ENCODE assay signal across 8 mouse cellular contexts in genomic region chrX:9199761-9200371, GRCm38 (mm10). TPM values are rescaled to one million over a fixed set of nuclear protein-coding genes. Genes with fewer than 3 reads are reported as not detected.
DNase-seq lines count a peak whose midpoint lies in the region; ATAC-seq and TF ChIP-seq lines count a peak whose summit lies in the region.

TSS of gene Lancl3 (plus strand) at chrX:9199902.

- 11% methylated on average over 29 of the region's 49 CpGs for WGBS in cerebellum, adult 2 months
- WGBS in liver, embryonic 14.5 days (ENCODE audit: insufficient replicate concordance): 10% methylated on average over 48 of the region's 49 CpGs
- WGBS in neural tube, embryonic 13.5 days: 12% methylated on average over 41 of the region's 49 CpGs

- no peaks in the 10 kb centered on the region; the same call in 1 of the 2 replicates for H3K27me3 ChIP-seq in cerebellum, adult 2 months (ENCODE audit: control insufficient read depth, insufficient read depth, low read length)
- peaks cover 13% of the 10 kb centered on the region for H3K27me3 ChIP-seq in liver, embryonic 14.5 days (ENCODE audit: control insufficient read depth, insufficient read depth, low read length)
- peaks cover 13% of the 10 kb centered on the region for H3K27me3 ChIP-seq in neural tube, embryonic 13.5 days

- no peaks in the 10 kb centered on the region for H3K9me3 ChIP-seq in liver, embryonic 14.5 days (ENCODE audit: control insufficient read depth, low read length)
- no peaks in the 10 kb centered on the region for H3K9me3 ChIP-seq in neural tube, embryonic 13.5 days

- H3K27ac ChIP-seq in cerebellum, adult 2 months (ENCODE audit: insufficient read depth, low read length): peak within 1 kb of the TSS; percentile 2
- H3K27ac ChIP-seq in liver, embryonic 14.5 days: no peak within 1 kb of the TSS
- H3K27ac ChIP-seq in neural tube, embryonic 13.5 days (replicated peaks): no peak within 1 kb of the TSS

- peak within 1 kb of the TSS; percentile 56 for H3K4me3 ChIP-seq in cerebellum, adult 2 months (replicated peaks; ENCODE audit: insufficient read depth, low read depth, low read length)
- H3K4me3 ChIP-seq in liver, embryonic 14.5 days (ENCODE audit: insufficient read depth in 1 of 2, low read depth in 2 of 2, low read length in 2 of 2): peak within 1 kb of the TSS; percentile 24 to 36
- peak within 1 kb of the TSS; percentile 47 for H3K4me3 ChIP-seq in neural tube, embryonic 13.5 days

- TF ChIP-seq POLR2A in cerebellum, adult 2 months (IDR thresholded peaks at IDR 0.05; ENCODE audit: borderline replicate concordance, insufficient read depth, low read length): 0 out of 2 replicates have a peak, but pooled peaks have one; percentile 27

- H3K4me2 ChIP-seq in liver, embryonic 14.5 days (ENCODE audit: low read depth): peak within 1 kb of the TSS; percentile 54
- peak within 1 kb of the TSS; percentile 62 for H3K4me2 ChIP-seq in neural tube, embryonic 13.5 days

- peak; percentile 10 for DNase-seq in right cerebral cortex, adult 18-20 months
- no peak for DNase-seq in right cerebral cortex, postnatal 36 days (ENCODE audit: low spot score in 2 of 2)
- DNase-seq in cerebellum, adult 2 months: peak; percentile 74 to 75
- DNase-seq in forelimb bud, embryonic 11.5 days (ENCODE audit: low read depth, low spot score): peak; percentile 10
- no peak for DNase-seq in liver, embryonic 14.5 days (ENCODE audit: low read depth in 3 of 3, low spot score in 3 of 3)
- DNase-seq in urinary bladder, postnatal 4 days (ENCODE audit: low spot score in 2 of 2): peak; percentile 34 to 60

- no peak within 1 kb of the TSS for H3K9ac ChIP-seq in liver, embryonic 14.5 days (replicated peaks)
- H3K9ac ChIP-seq in neural tube, embryonic 13.5 days: peak within 1 kb of the TSS; percentile 56

- no peak for TF ChIP-seq CTCF in cerebellum, adult 2 months (IDR thresholded peaks at IDR 0.05; ENCODE audit: borderline replicate concordance, insufficient read depth, low read depth, low read length)
- TF ChIP-seq CTCF in liver, embryonic 14.5 days (IDR thresholded peaks at IDR 0.05; ENCODE audit: low read depth): no peak

- peaks cover 5% of the 10 kb centered on the region; the same call in 1 of the 2 replicates for H3K4me1 ChIP-seq in cerebellum, adult 2 months (ENCODE audit: control insufficient read depth, insufficient read depth, low read length)
- H3K4me1 ChIP-seq in liver, embryonic 14.5 days (replicated peaks; ENCODE audit: control insufficient read depth in 2 of 2, insufficient read depth in 2 of 2, low read length in 1 of 2): no peaks in the 10 kb centered on the region
- H3K4me1 ChIP-seq in neural tube, embryonic 13.5 days (replicated peaks): peaks cover 4% of the 10 kb centered on the region

- TF ChIP-seq EP300 in liver, embryonic 14.5 days (IDR thresholded peaks at IDR 0.05; ENCODE audit: low read depth): no peak

- ATAC-seq in inflammation-experienced regulatory T-cells, adult 6 months: peak; percentile 38
- ATAC-seq in liver, embryonic 14.5 days (ENCODE audit: insufficient read depth): no peak
- peak; percentile 83 for ATAC-seq in neural tube, embryonic 13.5 days (ENCODE audit: low read depth)

- no peaks in the 10 kb centered on the region for H3K36me3 ChIP-seq in liver, embryonic 14.5 days (replicated peaks; ENCODE audit: control insufficient read depth, insufficient read depth, low read depth)
- no peaks in the 10 kb centered on the region for H3K36me3 ChIP-seq in neural tube, embryonic 13.5 days

RNA-seq across cellular contexts. Expression of gene Lancl3, which starts in this region (rescaled TPM):
- 5.0 and 5.5 TPM in 2 replicates for polyA plus RNA-seq in cerebellum, adult 2 months (2012; rRNA removed)
- polyA plus RNA-seq in inflammation-experienced regulatory T-cells, adult 6 months (2017; shearing (Covaris generic)): 1 to 10 TPM in 2 of 3 experiments, under 1 TPM in 1; 0.83 to 1.5 (median 1.2) TPM
- polyA plus RNA-seq in liver, embryonic 14.5 days (2012; rRNA removed): 0.02 and 0.08 TPM in 2 replicates
- 0.13 and 0.20 TPM in 2 replicates for polyA plus RNA-seq in liver, embryonic 14.5 days (2014; fragmentation: Nextera tagmentation; extraction: Ambion mirVana)
- 1.7 and 1.8 TPM in 2 replicates for polyA plus RNA-seq in neural tube, embryonic 13.5 days (2015; fragmentation: Nextera tagmentation; extraction: Ambion mirVana)

Comparison
In these comparisons a context has a peak if more than half of its experiments do, and no peak if none do; other contexts are left out.
1. DNase-seq: peak in right cerebral cortex, adult 18-20 months (single experiment), cerebellum, adult 2 months (2 of 2), forelimb bud, embryonic 11.5 days (single experiment) and urinary bladder, postnatal 4 days (2 of 2); none in right cerebral cortex, postnatal 36 days (0 of 2) and liver, embryonic 14.5 days (0 of 3).
2. Peak in every context shown above with its lines, with median percentiles within 50 percentile points of each other: H3K4me3 ChIP-seq.